Mouse (Mus musculus): ENCODE measurements at regions not wholly inside any gene's neighbourhood (a gene's known extent, or its start where the extent isn't known, plus 50 kb on each side); places are given as distances from the start of the nearest gene placed in this dataset.

- TF ChIP-seq CTCF (IDR thresholded peaks at IDR 0.05; ENCODE audit: low read depth) (no peak), EP300 (optimal IDR thresholded peaks at IDR 0.05) (no peak)
Measured at GRCm38 (mm10) chr13:56350705-56351400, 54.5 kb upstream of the Cxcl14 start.
